Mouse (Mus musculus) liver, embryonic 13.5 days (tissue): ENCODE results near the gene Trex2. TPM values are rescaled to one million over a fixed set of nuclear protein-coding genes. Genes with fewer than 3 reads are reported as not detected.

Source experiments
- ATAC-seq: fragments of 200-750 bp; cut with Nextera tagmentation; 2 replicates; pipeline ENCODE4 v1.8.0; 2017; ENCODE audit warnings: low read depth, mild to moderate bottlenecking, moderate number of reproducible peaks, moderate library complexity
- DNase-seq: peaks from one replicate; pipeline ENCODE4 v3.0.0; 2022
- H3K27ac ChIP-seq: fragments of 300-500 bp; sonication (generic); 2 replicates; pipeline ENCODE4 v1.5.1; 2015; ENCODE audit warnings: moderate library complexity, mild to moderate bottlenecking, inconsistent platforms
- H3K27me3 ChIP-seq: fragments of 300-500 bp; sonication (generic); 2 replicates; pipeline ENCODE4 v1.6.1; 2015; ENCODE audit warnings: mild to moderate bottlenecking, inconsistent platforms
- H3K36me3 ChIP-seq: fragments of 300-500 bp; sonication (generic); 2 replicates; pipeline ENCODE4 v1.6.1; 2015; ENCODE audit warnings: mild to moderate bottlenecking, inconsistent platforms
- H3K4me1 ChIP-seq: fragments of 300-500 bp; sonication (generic); replicated peaks from 2 replicates; pipeline ENCODE4 v1.6.1; 2015; ENCODE audit warnings: inconsistent platforms
- H3K4me2 ChIP-seq: fragments of 300-500 bp; sonication (generic); 2 replicates; pipeline ENCODE4 v1.6.1; 2015; ENCODE audit warnings: inconsistent platforms, mild to moderate bottlenecking, moderate library complexity
- H3K4me3 ChIP-seq: fragments of 300-500 bp; sonication (generic); replicated peaks from 2 replicates; pipeline ENCODE4 v1.5.1; 2015; ENCODE audit warnings: mild to moderate bottlenecking, inconsistent platforms
- H3K9ac ChIP-seq: fragments of 300-500 bp; sonication (generic); 2 replicates; pipeline ENCODE4 v1.6.1; 2015; ENCODE audit warnings: mild to moderate bottlenecking, inconsistent platforms
- H3K9me3 ChIP-seq: fragments of 300-500 bp; sonication (generic); replicated peaks from 2 replicates; pipeline ENCODE4 v1.6.1; 2016; ENCODE audit warnings: inconsistent platforms
- WGBS: fragments of 180-500 bp; shearing (Covaris S2); methylation state at CpG from one replicate; pipeline ENCODE4 v1.1.7; 2015; ENCODE audit not compliant: insufficient replicate concordance; 5-methylcytosine and 5-hydroxymethylcytosine counted together
- polyA plus RNA-seq: library from polyadenylated mRNA; unstranded; fragments of >200 nt; fragmentation: Nextera tagmentation; extraction: Ambion mirVana; gene quantifications from 2 replicates; pipeline ENCODE4 v1.2.1, GENCODE M21; 2015

Trex2 gene
- polyA plus RNA-seq, 1 experiment from 2014 or later = not detected

DNA sequence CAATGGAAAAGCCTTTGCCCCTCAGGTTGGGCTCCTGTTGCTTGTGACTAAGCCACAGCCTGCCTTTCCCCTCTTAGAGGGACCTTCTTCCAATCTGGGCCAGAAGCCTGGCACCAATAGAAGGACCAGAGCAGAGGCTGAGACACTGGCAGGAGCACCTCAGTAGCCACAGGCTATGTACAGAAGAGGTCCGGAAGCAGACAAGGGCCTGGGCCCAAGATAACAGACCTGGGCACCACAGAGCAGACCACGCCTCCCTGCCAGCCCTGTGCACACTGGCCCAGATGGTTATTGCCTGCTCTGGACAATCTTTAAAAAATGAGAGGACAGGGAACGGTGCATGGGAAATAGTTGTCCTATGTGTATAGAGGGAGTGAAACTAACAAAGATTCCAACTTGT, 36.6 kb upstream of the Trex2 start:
- no peak overlapping the region for H3K4me2 ChIP-seq
- peaks cover 4% of the 10 kb centered on the region; the same call in 1 of the 2 replicates for H3K27me3 ChIP-seq
- H3K27ac ChIP-seq = no peak overlapping the region
- no peak overlapping the region for H3K4me3 ChIP-seq
- peaks cover 20% of the 10 kb centered on the region for H3K4me1 ChIP-seq
- H3K9me3 ChIP-seq = no peaks in the 10 kb centered on the region
- DNase-seq = no peak
- ATAC-seq = 0 out of 2 replicates have a peak, but pooled peaks have one; percentile 28
- H3K36me3 ChIP-seq = no peaks in the 10 kb centered on the region
- 52% methylated on average over 3 of the region's 3 CpGs for WGBS
- H3K9ac ChIP-seq = no peak overlapping the region

DNA sequence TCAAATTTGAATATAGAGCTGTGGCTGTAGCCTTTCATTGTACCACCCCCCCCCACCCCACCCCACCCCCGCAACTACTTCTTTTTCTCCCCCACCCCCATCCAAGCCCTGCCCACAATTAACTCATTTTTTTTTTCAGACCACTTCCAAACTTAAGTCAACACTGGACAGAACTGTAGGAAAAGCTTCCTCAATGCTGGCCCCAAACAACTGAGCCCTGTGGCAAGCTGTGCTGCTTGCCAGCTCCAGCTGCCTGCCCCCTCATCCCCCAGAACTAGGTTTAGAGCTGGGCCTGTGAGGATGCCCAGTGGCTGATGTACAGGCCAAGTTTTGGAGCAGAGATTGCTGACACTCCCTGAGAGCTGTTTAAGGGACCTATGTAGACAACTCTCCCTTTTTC, 33.6 kb upstream of the Trex2 start:
- DNase-seq = no peak
- Histone ChIP-seq H3K4me3 (no peak overlapping the region), H3K36me3 (no peaks in the 10 kb centered on the region), H3K27me3 (peaks cover 3% of the 10 kb centered on the region; the same call in 1 of the 2 replicates), H3K9ac (no peak overlapping the region), H3K4me2 (no peak overlapping the region), H3K27ac (no peak overlapping the region), H3K4me1 (no peaks in the 10 kb centered on the region; the same call in 1 of the 2 replicates), H3K9me3 (no peaks in the 10 kb centered on the region)
- no peak for ATAC-seq
- 64% methylated on average over 1 of the region's 1 CpGs for WGBS

DNA sequence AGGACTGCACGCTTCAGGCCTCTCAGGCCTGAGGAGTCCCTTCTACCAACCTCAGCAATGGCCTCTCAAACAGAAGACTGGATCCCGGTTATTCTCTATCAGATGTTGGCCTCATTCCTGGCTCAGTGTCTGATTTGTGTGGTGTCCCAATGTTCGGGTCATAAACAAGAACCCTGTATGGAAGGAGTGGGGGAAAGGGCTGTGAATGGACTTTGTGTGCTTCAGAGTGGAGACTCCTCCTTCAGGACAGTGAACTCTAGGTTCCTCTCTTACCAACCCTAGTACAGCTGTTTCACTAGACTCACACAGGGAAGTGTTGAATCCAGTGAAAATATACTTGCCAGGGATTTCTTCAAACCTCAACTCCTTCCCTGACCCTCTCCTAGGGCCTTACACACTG, 33.2 kb upstream of the Trex2 start:
- Histone ChIP-seq H3K27ac (peak overlapping the region; percentile 5; the same call in 1 of the 2 replicates), H3K4me3 (no peak overlapping the region), H3K27me3 (peaks cover 3% of the 10 kb centered on the region; the same call in 1 of the 2 replicates), H3K9me3 (no peaks in the 10 kb centered on the region), H3K9ac (no peak overlapping the region), H3K4me1 (no peaks in the 10 kb centered on the region; the same call in 1 of the 2 replicates), H3K4me2 (no peak overlapping the region), H3K36me3 (no peaks in the 10 kb centered on the region)
- WGBS = 58% methylated on average over 3 of the region's 3 CpGs
- no peak for DNase-seq
- no peak for ATAC-seq

DNA sequence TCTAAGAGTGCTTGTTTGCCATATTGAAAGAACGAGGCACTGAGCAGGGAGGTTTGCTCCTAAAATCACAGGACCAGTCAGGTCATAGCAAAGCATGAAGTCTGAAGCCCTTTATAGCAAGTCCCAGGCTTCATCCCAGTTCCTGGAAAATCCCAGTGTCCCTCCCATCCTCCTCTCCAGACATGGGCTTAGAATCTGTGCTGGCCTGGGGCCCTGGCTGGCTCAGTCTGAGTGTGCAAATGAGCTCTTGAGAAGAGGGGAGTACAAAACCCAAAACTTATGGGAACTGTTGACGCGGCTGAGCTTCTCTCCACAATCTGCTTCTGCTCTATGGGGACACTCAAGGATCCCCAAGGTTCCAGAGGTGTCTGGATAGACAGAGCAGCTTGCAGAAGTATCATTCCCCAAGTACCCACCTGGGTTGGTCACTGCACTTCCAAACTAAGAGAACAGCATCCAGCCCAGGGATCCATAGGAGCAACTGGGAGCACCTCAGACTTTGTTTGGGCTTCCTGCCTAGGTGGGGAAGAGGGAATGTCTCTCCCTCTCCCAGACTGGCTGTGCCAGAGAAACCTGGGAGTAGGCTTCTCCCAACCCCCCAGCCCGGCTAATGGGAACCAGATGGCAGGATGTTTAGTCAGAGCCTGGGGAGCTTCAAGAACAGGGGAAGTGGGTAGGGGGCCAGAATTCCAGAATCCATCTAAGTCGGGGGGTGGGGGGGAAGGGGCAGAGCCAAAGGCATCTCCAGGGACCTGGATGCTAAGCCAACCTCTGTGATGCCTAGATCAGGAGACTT, 32.5 kb upstream of the Trex2 start:
- H3K9me3 ChIP-seq = no peaks in the 10 kb centered on the region
- 49% methylated on average over 5 of the region's 5 CpGs for WGBS
- H3K4me3 ChIP-seq = no peak overlapping the region
- H3K4me2 ChIP-seq = no peak overlapping the region
- ATAC-seq (no peak), DNase-seq (no peak)
- H3K9ac ChIP-seq = no peak overlapping the region
- H3K27ac ChIP-seq = no peak overlapping the region
- H3K27me3 ChIP-seq = peaks cover 3% of the 10 kb centered on the region; the same call in 1 of the 2 replicates
- no peaks in the 10 kb centered on the region for H3K36me3 ChIP-seq
- H3K4me1 ChIP-seq = no peaks in the 10 kb centered on the region; the same call in 1 of the 2 replicates

DNA sequence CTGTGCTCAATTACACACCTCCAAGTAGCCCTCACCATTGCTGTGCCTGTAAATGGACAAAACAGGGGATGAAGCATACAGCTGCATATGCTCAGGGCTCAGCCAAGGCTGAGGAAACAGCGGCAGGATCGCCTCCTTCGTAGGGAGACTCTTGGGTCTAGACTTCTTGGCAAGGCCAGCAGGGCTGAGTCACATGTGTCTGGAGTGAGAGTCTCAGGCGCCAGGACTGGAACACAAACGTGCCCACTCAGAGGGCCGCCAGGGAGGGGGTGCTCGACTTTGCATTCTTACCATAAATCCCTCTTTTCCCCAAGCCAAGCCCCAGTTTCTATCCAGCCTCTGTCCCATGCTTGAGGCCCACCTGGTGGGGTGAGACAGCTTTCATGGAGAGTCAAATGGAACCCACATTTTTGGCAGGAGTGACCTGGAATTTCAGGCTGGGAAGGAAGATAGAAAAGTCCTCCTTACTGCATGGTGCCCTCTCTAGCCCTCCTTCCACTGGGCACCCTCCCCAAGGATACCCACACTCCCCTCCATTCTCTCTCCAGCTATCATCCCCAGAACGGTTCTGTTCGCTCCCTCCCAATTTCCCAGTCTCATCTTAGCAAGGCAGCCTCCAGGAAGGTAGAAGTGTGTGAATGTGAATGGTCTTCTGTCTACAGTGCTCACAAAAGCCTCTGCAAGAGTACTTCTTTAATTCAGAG, 30.5 kb upstream of the Trex2 start:
- H3K36me3 ChIP-seq = no peaks in the 10 kb centered on the region
- H3K9ac ChIP-seq = no peak overlapping the region
- H3K27me3 ChIP-seq = peaks cover 3% of the 10 kb centered on the region; the same call in 1 of the 2 replicates
- WGBS = 69% methylated on average over 9 of the region's 9 CpGs
- H3K9me3 ChIP-seq = no peaks in the 10 kb centered on the region
- no peak overlapping the region for H3K27ac ChIP-seq
- H3K4me2 ChIP-seq = no peak overlapping the region
- H3K4me3 ChIP-seq = no peak overlapping the region
- no peak for DNase-seq
- no peaks in the 10 kb centered on the region for H3K4me1 ChIP-seq
- no peak for ATAC-seq

DNA sequence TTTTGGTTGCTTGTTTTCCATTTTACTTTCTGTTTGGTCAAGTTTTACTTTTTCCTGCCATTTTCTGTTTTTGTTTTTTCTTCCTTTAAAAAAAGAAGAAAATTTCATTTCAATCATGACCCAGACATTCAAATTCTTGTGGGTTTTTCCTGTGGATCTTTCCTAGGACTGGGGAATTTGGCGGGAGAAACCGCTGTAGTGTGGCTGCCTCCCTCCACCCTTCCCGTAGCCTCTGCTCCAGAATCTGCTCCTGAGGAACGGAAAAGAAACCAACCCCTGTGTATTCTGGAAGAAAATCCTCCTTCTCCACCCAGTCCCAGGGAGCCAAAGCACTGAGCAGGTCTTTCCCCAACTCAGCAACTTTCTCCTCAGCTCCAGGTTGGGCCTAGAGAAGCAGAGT, 25.6 kb upstream of the Trex2 start:
- no peak overlapping the region for H3K4me3 ChIP-seq
- H3K27ac ChIP-seq = no peak overlapping the region
- no peaks in the 10 kb centered on the region for H3K27me3 ChIP-seq
- ATAC-seq (no peak), DNase-seq (no peak)
- 71% methylated on average over 4 of the region's 4 CpGs for WGBS
- H3K9ac ChIP-seq = no peak overlapping the region
- H3K4me2 ChIP-seq = no peak overlapping the region
- no peaks in the 10 kb centered on the region for H3K36me3 ChIP-seq
- H3K9me3 ChIP-seq = no peaks in the 10 kb centered on the region
- H3K4me1 ChIP-seq = peaks cover 8% of the 10 kb centered on the region

DNA sequence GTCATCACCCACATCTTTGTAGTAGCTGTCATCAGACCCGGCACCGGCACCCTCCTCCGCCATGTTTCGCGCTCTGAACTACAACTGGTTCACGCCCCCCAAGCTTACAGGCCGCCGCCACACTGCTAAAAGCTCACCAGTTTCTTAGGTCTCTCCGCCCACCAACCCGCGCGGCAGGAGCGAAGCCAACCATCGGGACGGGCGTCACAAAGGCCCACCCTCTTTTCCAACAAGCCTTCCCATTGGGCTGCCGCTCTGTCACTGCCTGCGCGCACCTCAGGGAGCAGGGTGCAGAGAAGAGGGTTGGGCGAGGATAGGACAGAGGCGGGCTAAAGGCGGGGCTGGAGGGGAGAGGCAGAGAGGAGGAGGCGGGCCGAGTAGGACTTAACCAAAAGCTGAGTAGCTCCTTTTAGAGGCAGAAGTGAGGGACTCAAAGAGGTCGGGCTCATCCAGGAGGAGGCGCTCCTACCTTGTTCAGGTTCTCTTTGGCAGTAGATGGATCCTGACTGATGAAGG, 23.8 kb upstream of the Trex2 start, which contains the start of gene Haus7:
Haus7 (minus strand) TSS at position 168 of the 516 bp plus-strand sequence.
- peak within 1 kb of the TSS; percentile 70 for H3K4me2 ChIP-seq
- peak; percentile 92 for DNase-seq

DNA sequence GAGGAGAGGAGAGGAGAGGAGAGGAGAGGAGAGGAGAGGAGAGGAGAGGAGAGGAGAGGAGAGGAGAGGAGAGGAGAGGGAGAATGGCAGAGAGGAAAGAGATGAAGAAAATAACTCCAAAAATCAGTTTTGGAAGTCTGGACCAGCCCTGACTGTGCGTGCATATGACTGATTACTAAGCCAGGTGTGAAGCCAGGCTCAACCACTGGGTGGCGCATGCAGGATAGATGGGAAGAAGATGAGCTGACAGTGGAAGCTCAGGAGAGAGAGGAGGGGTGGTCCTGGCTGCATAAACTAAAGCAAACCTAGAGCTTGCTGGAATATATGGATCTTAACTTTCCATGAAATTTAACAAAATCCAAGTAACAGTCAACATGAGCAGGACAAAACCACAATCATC, 16.8 kb upstream of the Trex2 start:
- no peaks in the 10 kb centered on the region for H3K9me3 ChIP-seq
- no peak overlapping the region for H3K4me3 ChIP-seq
- no peak overlapping the region for H3K27ac ChIP-seq
- H3K4me1 ChIP-seq = no peaks in the 10 kb centered on the region
- peaks cover 10% of the 10 kb centered on the region for H3K36me3 ChIP-seq
- H3K4me2 ChIP-seq = no peak overlapping the region
- 26% methylated on average over 2 of the region's 2 CpGs for WGBS
- H3K27me3 ChIP-seq = no peaks in the 10 kb centered on the region
- ATAC-seq = no peak
- DNase-seq = peak; percentile 15
- no peak overlapping the region for H3K9ac ChIP-seq

More for the DNA sequence above, 23.8 kb upstream of the Trex2 start, which contains the start of gene Haus7:
- no peaks in the 10 kb centered on the region for H3K36me3 ChIP-seq
- H3K4me3 ChIP-seq = peak within 1 kb of the TSS; percentile 69
- 20% methylated on average over 26 of the region's 26 CpGs for WGBS
- peaks cover 8% of the 10 kb centered on the region for H3K4me1 ChIP-seq
- peak; percentile 100 for ATAC-seq
- no peak within 1 kb of the TSS for H3K27ac ChIP-seq
- H3K27me3 ChIP-seq = no peaks in the 10 kb centered on the region
- H3K9me3 ChIP-seq = no peaks in the 10 kb centered on the region
- peak within 1 kb of the TSS; percentile 75 for H3K9ac ChIP-seq

DNA sequence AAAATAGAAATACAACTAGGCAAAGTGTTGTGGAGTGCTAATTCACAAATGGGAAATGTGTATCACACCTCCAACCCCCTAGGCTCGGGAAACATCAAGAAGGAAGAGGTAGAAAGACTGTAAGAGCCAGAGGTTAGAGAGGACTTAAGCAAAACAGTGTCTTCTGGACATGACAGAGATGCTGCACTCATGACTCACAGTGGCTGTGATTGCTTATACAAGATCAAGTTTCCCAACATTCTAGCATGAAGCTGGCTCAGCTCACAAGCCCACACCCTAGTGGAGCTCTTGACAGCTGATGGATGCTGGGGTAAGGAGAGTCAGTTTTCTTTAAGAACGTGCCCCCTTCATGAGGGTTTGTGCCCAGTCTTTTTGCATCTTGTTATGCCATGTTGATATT, 6.3 kb upstream of the Trex2 start:
- no peak for ATAC-seq
- Histone ChIP-seq H3K4me1 (no peaks in the 10 kb centered on the region), H3K4me3 (no peak overlapping the region), H3K9ac (no peak overlapping the region), H3K4me2 (no peak overlapping the region), H3K9me3 (no peaks in the 10 kb centered on the region), H3K27me3 (no peaks in the 10 kb centered on the region), H3K36me3 (0 out of 2 replicates have a peak, but pooled peaks cover 13% of the 10 kb centered on the region), H3K27ac (no peak overlapping the region)
- no peak for DNase-seq
- WGBS = 57% methylated on average over 2 of the region's 2 CpGs

DNA sequence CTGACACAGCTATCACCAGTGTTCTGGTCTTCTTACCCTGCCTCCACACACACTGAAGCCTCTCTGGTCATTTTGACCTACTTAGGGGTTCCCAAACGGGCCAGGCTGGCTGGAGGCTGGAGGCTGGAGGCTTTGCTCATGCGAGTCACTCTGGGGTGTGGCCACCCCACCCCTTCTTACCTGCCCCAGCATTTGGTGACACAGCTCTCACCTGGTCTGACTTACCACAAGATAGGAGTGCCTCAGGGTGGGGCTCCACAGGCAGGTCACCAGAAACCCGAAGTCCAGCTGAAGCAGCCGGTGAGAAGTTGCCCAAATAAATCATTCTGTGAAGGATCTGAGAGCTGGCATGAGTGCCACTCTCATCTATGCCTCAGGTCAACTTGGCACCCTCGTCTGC, 2.3 kb downstream of the Trex2 start:
- H3K4me1 ChIP-seq = no peaks in the 10 kb centered on the region
- DNase-seq = no peak
- H3K36me3 ChIP-seq = 0 out of 2 replicates have a peak, but pooled peaks cover 5% of the 10 kb centered on the region
- H3K9me3 ChIP-seq = no peaks in the 10 kb centered on the region
- no peak overlapping the region for H3K4me2 ChIP-seq
- ATAC-seq = no peak
- no peak overlapping the region for H3K27ac ChIP-seq
- no peak overlapping the region for H3K4me3 ChIP-seq
- H3K27me3 ChIP-seq = no peaks in the 10 kb centered on the region
- H3K9ac ChIP-seq = no peak overlapping the region
- WGBS = 58% methylated on average over 5 of the region's 5 CpGs

DNA sequence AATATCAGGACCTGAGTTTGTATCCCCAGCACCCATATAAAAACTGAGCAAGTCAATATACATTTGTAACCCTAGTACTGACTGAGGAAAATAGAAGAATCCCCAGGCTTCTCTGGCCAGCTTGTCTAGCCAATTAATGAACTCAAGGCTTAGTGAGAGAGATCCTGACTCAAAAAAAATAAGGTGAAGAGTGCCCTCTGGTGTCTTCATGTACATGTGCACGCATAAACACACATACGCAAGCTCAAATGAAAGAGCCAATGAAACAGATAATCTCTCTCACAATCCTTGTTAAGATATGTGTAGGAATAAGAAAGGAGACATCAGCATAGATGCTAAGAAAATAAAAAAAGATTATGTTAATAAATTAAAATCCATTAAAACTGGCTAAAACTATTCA, 5.1 kb downstream of the Trex2 start:
- no peaks in the 10 kb centered on the region for H3K27me3 ChIP-seq
- 77% methylated on average over 2 of the region's 2 CpGs for WGBS
- no peaks in the 10 kb centered on the region for H3K9me3 ChIP-seq
- DNase-seq (no peak), ATAC-seq (no peak)
- no peak overlapping the region for H3K4me3 ChIP-seq
- H3K9ac ChIP-seq = no peak overlapping the region
- no peak overlapping the region for H3K4me2 ChIP-seq
- no peaks in the 10 kb centered on the region for H3K4me1 ChIP-seq
- H3K27ac ChIP-seq = no peak overlapping the region
- H3K36me3 ChIP-seq = no peaks in the 10 kb centered on the region
